ENCODE assay signal across 8 mouse cellular contexts in genomic region chr13:74096715-74097363, GRCm38 (mm10). TPM values are rescaled to one million over a fixed set of nuclear protein-coding genes. Genes with fewer than 3 reads are reported as not detected.
DNase-seq lines count a peak whose midpoint lies in the region; ATAC-seq lines count a peak whose summit lies in the region.

No protein-coding gene starts in this region.

- H3K4me2 ChIP-seq in kidney, embryonic 15.5 days, result no peak overlapping the region
- H3K4me2 ChIP-seq in liver, embryonic 11.5 days, result no peak overlapping the region
- no peak overlapping the region for H3K4me2 ChIP-seq in neural tube, embryonic 12.5 days (replicated peaks)

- DNase-seq in A20 (ENCODE audit: low read depth, low spot score), result peak; percentile 70
- DNase-seq in R1 (ENCODE audit: low read depth, low spot score), result peak; percentile 39
- peak; percentile 83 for DNase-seq in heart, embryonic 10.5 days (ENCODE audit: low spot score)
- DNase-seq in liver, embryonic 11.5 days (ENCODE audit: low spot score), result no peak
- DNase-seq in thymus, postnatal 25 days, result peak; percentile 42

- H3K27me3 ChIP-seq in heart, embryonic 10.5 days (ENCODE audit: insufficient read depth, poor library complexity, severe bottlenecking), result no peaks in the 10 kb centered on the region
- H3K27me3 ChIP-seq in kidney, embryonic 15.5 days, result no peaks in the 10 kb centered on the region
- H3K27me3 ChIP-seq in liver, embryonic 11.5 days (replicated peaks; ENCODE audit: control insufficient read depth, insufficient read depth, low read length), result no peaks in the 10 kb centered on the region
- no peaks in the 10 kb centered on the region for H3K27me3 ChIP-seq in neural tube, embryonic 12.5 days (replicated peaks)

- no peak overlapping the region for H3K27ac ChIP-seq in heart, embryonic 10.5 days
- H3K27ac ChIP-seq in kidney, embryonic 15.5 days, result no peak overlapping the region
- H3K27ac ChIP-seq in liver, embryonic 11.5 days (ENCODE audit: low read depth, low read length), result no peak overlapping the region
- H3K27ac ChIP-seq in neural tube, embryonic 12.5 days, result no peak overlapping the region

- 0 out of 2 replicates have a peak, but pooled peaks cover 2% of the 10 kb centered on the region for H3K4me1 ChIP-seq in heart, embryonic 10.5 days
- no peaks in the 10 kb centered on the region for H3K4me1 ChIP-seq in kidney, embryonic 15.5 days
- no peaks in the 10 kb centered on the region for H3K4me1 ChIP-seq in liver, embryonic 11.5 days (replicated peaks; ENCODE audit: control insufficient read depth, insufficient read depth, low read length)
- H3K4me1 ChIP-seq in neural tube, embryonic 12.5 days, result no peaks in the 10 kb centered on the region

- no peak overlapping the region for H3K9ac ChIP-seq in kidney, embryonic 15.5 days
- H3K9ac ChIP-seq in liver, embryonic 11.5 days (ENCODE audit: low read depth, low read length), result no peak overlapping the region
- H3K9ac ChIP-seq in neural tube, embryonic 12.5 days, result no peak overlapping the region

- WGBS in heart, embryonic 10.5 days, result 34% methylated on average over 2 of the region's 2 CpGs
- WGBS in kidney, embryonic 15.5 days, result 35% methylated on average over 2 of the region's 2 CpGs
- WGBS in liver, embryonic 11.5 days, result 36% methylated on average over 2 of the region's 2 CpGs
- WGBS in neural tube, embryonic 12.5 days, result 30% methylated on average over 2 of the region's 2 CpGs

- no peaks in the 10 kb centered on the region for H3K36me3 ChIP-seq in heart, embryonic 10.5 days
- no peaks in the 10 kb centered on the region for H3K36me3 ChIP-seq in kidney, embryonic 15.5 days
- no peaks in the 10 kb centered on the region for H3K36me3 ChIP-seq in liver, embryonic 11.5 days (ENCODE audit: control insufficient read depth, insufficient read depth, low read length)
- no peaks in the 10 kb centered on the region for H3K36me3 ChIP-seq in neural tube, embryonic 12.5 days

- no peaks in the 10 kb centered on the region for H3K9me3 ChIP-seq in heart, embryonic 10.5 days
- H3K9me3 ChIP-seq in kidney, embryonic 15.5 days (replicated peaks), result no peaks in the 10 kb centered on the region
- H3K9me3 ChIP-seq in liver, embryonic 11.5 days (ENCODE audit: control insufficient read depth, low read length), result no peaks in the 10 kb centered on the region
- no peaks in the 10 kb centered on the region for H3K9me3 ChIP-seq in neural tube, embryonic 12.5 days

- no peak overlapping the region for H3K4me3 ChIP-seq in heart, embryonic 10.5 days
- H3K4me3 ChIP-seq in kidney, embryonic 15.5 days (replicated peaks), result no peak overlapping the region
- no peak overlapping the region for H3K4me3 ChIP-seq in liver, embryonic 11.5 days (ENCODE audit: low read depth, low read length)
- H3K4me3 ChIP-seq in neural tube, embryonic 12.5 days, result no peak overlapping the region

- peak; percentile 95 for ATAC-seq in common myeloid progenitor, adult 5-6 weeks (replicated peaks; ENCODE audit: low read depth, poor library complexity, severe bottlenecking)
- peak; percentile 75; the same call in 1 of the 2 replicates for ATAC-seq in kidney, embryonic 15.5 days (replicated peaks; ENCODE audit: low FRiP score)
- ATAC-seq in liver, embryonic 11.5 days (replicated peaks; ENCODE audit: low FRiP score), result peak; percentile 68
- ATAC-seq in neural tube, embryonic 12.5 days (ENCODE audit: low FRiP score, low read depth), result peak; percentile 71

RNA-seq across cellular contexts. Expression of gene Slc9a3, which starts 24.4 kb away (rescaled TPM):
- total RNA-seq in common myeloid progenitor, adult 5-6 weeks (2017), result not detected in 2 replicates
- 0.04 TPM in 1 of 2 replicates, not detected in the other for polyA plus RNA-seq in heart, embryonic 10.5 days (2016; fragmentation: Nextera tagmentation; extraction: Ambion mirVana)
- 1.6 and 1.8 TPM in 2 replicates for polyA plus RNA-seq in kidney, embryonic 15.5 days (2015; fragmentation: Nextera tagmentation; extraction: Ambion mirVana)
- polyA plus RNA-seq in liver, embryonic 11.5 days (2014; fragmentation: Nextera tagmentation; extraction: Ambion mirVana), result not detected in 2 replicates
- 0.04 TPM in 1 of 2 replicates, not detected in the other for polyA plus RNA-seq in neural tube, embryonic 12.5 days (2016; fragmentation: Nextera tagmentation; extraction: Ambion mirVana)

RNA-seq across cellular contexts. Expression of gene Cep72, which starts 34.7 kb away (rescaled TPM):
- 11.8 and 14.5 TPM in 2 replicates for total RNA-seq in common myeloid progenitor, adult 5-6 weeks (2017)
- 16.0 and 16.4 TPM in 2 replicates for polyA plus RNA-seq in heart, embryonic 10.5 days (2016; fragmentation: Nextera tagmentation; extraction: Ambion mirVana)
- 15.2 and 16.5 TPM in 2 replicates for polyA plus RNA-seq in kidney, embryonic 15.5 days (2015; fragmentation: Nextera tagmentation; extraction: Ambion mirVana)
- 17.1 and 17.6 TPM in 2 replicates for polyA plus RNA-seq in liver, embryonic 11.5 days (2014; fragmentation: Nextera tagmentation; extraction: Ambion mirVana)
- polyA plus RNA-seq in neural tube, embryonic 12.5 days (2016; fragmentation: Nextera tagmentation; extraction: Ambion mirVana), result 15.3 and 16.0 TPM in 2 replicates
